Mouse (Mus musculus) 416B (cell line): ENCODE measurements around the gene Eri2.

Source experiments
- DNase-seq: peaks from one replicate; pipeline ENCODE4 v3.0.0; 2011; ENCODE audit warnings: low read depth

Eri2 gene

GRCm38 (mm10) chr7:119793586-119794250 is at the start of gene Eri2, which contains the start of gene Rexo5:
Eri2 (minus strand) TSS chr7:119794058.
Rexo5 (plus strand) TSS chr7:119794006.
- DNase-seq: peak; percentile 91

- DNase-seq: no peak
Measured at GRCm38 (mm10) chr7:119841820-119842449, 48.1 kb upstream of the Eri2 start.

- DNase-seq: peak; percentile 93
Measured at GRCm38 (mm10) chr7:119835996-119836777, 42.3 kb upstream of the Eri2 start.

GRCm38 (mm10) chr7:119835371-119835770 is 41.5 kb upstream of the Eri2 start:
- no peak for DNase-seq

- no peak for DNase-seq
Measured at GRCm38 (mm10) chr7:119808723-119809122, 14.9 kb upstream of the Eri2 start.

- no peak for DNase-seq
Measured at GRCm38 (mm10) chr7:119807396-119807795, 13.5 kb upstream of the Eri2 start.

GRCm38 (mm10) chr7:119800991-119801390 is 7.1 kb upstream of the Eri2 start:
- peak; percentile 81 for DNase-seq

GRCm38 (mm10) chr7:119800488-119800887 is 6.6 kb upstream of the Eri2 start:
- DNase-seq: peak; percentile 47

GRCm38 (mm10) chr7:119795311-119795710 is 1.5 kb upstream of the Eri2 start:
- peak; percentile 21 for DNase-seq

- DNase-seq: no peak
Measured at GRCm38 (mm10) chr7:119794251-119794638, 387 bp upstream of the Eri2 start.

- no peak for DNase-seq
Measured at GRCm38 (mm10) chr7:119789024-119789423, 4.8 kb downstream of the Eri2 start.

- no peak for DNase-seq
Measured at GRCm38 (mm10) chr7:119784908-119785307, 8.9 kb downstream of the Eri2 start.

- no peak for DNase-seq
Measured at GRCm38 (mm10) chr7:119783453-119783852, 10.4 kb downstream of the Eri2 start.

GRCm38 (mm10) chr7:119769895-119770294 is 24.0 kb downstream of the Eri2 start:
- DNase-seq: no peak

- DNase-seq: no peak
Measured at GRCm38 (mm10) chr7:119766996-119767395, 26.9 kb downstream of the Eri2 start.

GRCm38 (mm10) chr7:119764377-119764776 is 29.5 kb downstream of the Eri2 start:
- no peak for DNase-seq

- DNase-seq: no peak
Measured at GRCm38 (mm10) chr7:119762166-119762697, 31.6 kb downstream of the Eri2 start.

GRCm38 (mm10) chr7:119760527-119760951 is 33.3 kb downstream of the Eri2 start, which contains the start of gene Acsm3:
Acsm3 (plus strand) TSS chr7:119760923.
- no peak for DNase-seq

GRCm38 (mm10) chr7:119753696-119754095 is 40.2 kb downstream of the Eri2 start:
- no peak for DNase-seq

GRCm38 (mm10) chr7:119749942-119750341 is 43.9 kb downstream of the Eri2 start:
- DNase-seq: no peak

GRCm38 (mm10) chr7:119748761-119749160 is 45.1 kb downstream of the Eri2 start:
- no peak for DNase-seq

- no peak for DNase-seq
Measured at GRCm38 (mm10) chr7:119745869-119746268, 48.0 kb downstream of the Eri2 start.
